Mouse (Mus musculus) lung, embryonic 16.5 days (tissue): ENCODE measurements around the gene Ccdc149. TPM values are rescaled to one million over a fixed set of nuclear protein-coding genes. Genes with fewer than 3 reads are reported as not detected.

Experiments
- ATAC-seq: fragments of 200-750 bp; cut with Nextera tagmentation; 2 replicates; pipeline ENCODE4 v1.8.0; 2017; ENCODE audit warnings: low read depth, mild to moderate bottlenecking, moderate library complexity
- H3K27ac ChIP-seq: fragments of 300-500 bp; sonication (generic); 2 replicates; pipeline ENCODE4 v1.5.1; 2014; ENCODE audit warnings: mild to moderate bottlenecking, control low read depth, low read length
- H3K27me3 ChIP-seq: fragments of 300-500 bp; sonication (generic); 2 replicates; pipeline ENCODE4 v1.6.1; 2014; ENCODE audit warnings: low read depth, low read length, mixed read lengths; ENCODE audit not compliant: control insufficient read depth, insufficient read depth
- H3K36me3 ChIP-seq: fragments of 300-500 bp; sonication (generic); 2 replicates; pipeline ENCODE4 v1.6.1; 2014; ENCODE audit warnings: low read length; ENCODE audit not compliant: control insufficient read depth, insufficient read depth
- H3K4me1 ChIP-seq: fragments of 300-500 bp; sonication (generic); replicated peaks from 2 replicates; pipeline ENCODE4 v1.6.1; 2014; ENCODE audit warnings: low read length, mixed read lengths; ENCODE audit not compliant: control insufficient read depth, insufficient read depth
- H3K4me2 ChIP-seq: fragments of 300-500 bp; sonication (generic); 2 replicates; pipeline ENCODE4 v1.6.1; 2014; ENCODE audit warnings: low read depth, low read length, control low read depth
- H3K4me3 ChIP-seq: fragments of 300-500 bp; sonication (generic); 2 replicates; pipeline ENCODE4 v1.5.1; 2014; ENCODE audit warnings: mild to moderate bottlenecking, low read length, control low read depth
- H3K9ac ChIP-seq: fragments of 300-500 bp; sonication (generic); 2 replicates; pipeline ENCODE4 v1.6.1; 2014; ENCODE audit warnings: low read length, control low read depth
- H3K9me3 ChIP-seq: fragments of 300-500 bp; sonication (generic); 2 replicates; pipeline ENCODE4 v1.6.1; 2016; ENCODE audit warnings: low read length; ENCODE audit not compliant: control insufficient read depth
- WGBS: fragments of 180-500 bp; shearing (Covaris S2); extraction: QIAGEN DNeasy Blood & Tissue Kit; methylation state at CpG from one replicate; pipeline ENCODE4 v1.1.7; 2014; 5-methylcytosine and 5-hydroxymethylcytosine counted together
- polyA plus RNA-seq: library from polyadenylated mRNA; unstranded; fragments of >200 nt; fragmentation: Nextera tagmentation; extraction: Ambion mirVana; gene quantifications from 2 replicates; pipeline ENCODE4 v1.2.1, GENCODE M21; 2015

Gene Ccdc149
- polyA plus RNA-seq, 1 experiment from 2014 or later = 2.7 TPM

DNA sequence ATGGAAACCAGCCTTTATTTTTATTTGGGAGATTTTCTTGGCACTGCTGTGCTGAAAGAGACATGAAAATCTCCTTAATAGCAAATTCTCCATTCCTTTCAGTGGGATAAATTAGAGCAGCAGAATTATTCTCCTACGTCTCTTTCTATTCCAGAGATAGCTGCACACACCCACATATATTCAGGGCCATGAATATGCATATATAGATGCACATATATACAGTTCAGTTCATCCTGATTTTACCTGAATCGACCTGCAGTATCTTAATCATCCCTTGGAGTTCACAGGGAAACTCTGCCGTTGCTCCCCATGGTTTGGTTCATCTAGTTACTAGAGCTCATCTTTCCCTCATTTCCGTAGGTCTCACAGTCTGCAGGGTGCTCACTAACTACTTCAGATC is 77.6 kb downstream of the Ccdc149 start:
- Histone ChIP-seq H3K4me1 (no peaks in the 10 kb centered on the region), H3K27ac (no peak overlapping the region), H3K9me3 (no peaks in the 10 kb centered on the region), H3K36me3 (peaks cover 4% of the 10 kb centered on the region; the same call in 1 of the 2 replicates), H3K4me3 (no peak overlapping the region), H3K27me3 (no peaks in the 10 kb centered on the region), H3K9ac (no peak overlapping the region), H3K4me2 (no peak overlapping the region)
- WGBS = 81% methylated on average over 4 of the region's 4 CpGs
- ATAC-seq = no peak

GRCm38 (mm10) chr5:52391471-52391870 is 79.8 kb downstream of the Ccdc149 start:
- Histone ChIP-seq H3K9ac (no peak overlapping the region), H3K4me1 (no peaks in the 10 kb centered on the region), H3K9me3 (no peaks in the 10 kb centered on the region), H3K4me3 (no peak overlapping the region), H3K4me2 (no peak overlapping the region), H3K27me3 (no peaks in the 10 kb centered on the region), H3K36me3 (peaks cover 4% of the 10 kb centered on the region; the same call in 1 of the 2 replicates), H3K27ac (no peak overlapping the region)
- no peak for ATAC-seq
- 73% methylated on average over 16 of the region's 16 CpGs for WGBS

DNA sequence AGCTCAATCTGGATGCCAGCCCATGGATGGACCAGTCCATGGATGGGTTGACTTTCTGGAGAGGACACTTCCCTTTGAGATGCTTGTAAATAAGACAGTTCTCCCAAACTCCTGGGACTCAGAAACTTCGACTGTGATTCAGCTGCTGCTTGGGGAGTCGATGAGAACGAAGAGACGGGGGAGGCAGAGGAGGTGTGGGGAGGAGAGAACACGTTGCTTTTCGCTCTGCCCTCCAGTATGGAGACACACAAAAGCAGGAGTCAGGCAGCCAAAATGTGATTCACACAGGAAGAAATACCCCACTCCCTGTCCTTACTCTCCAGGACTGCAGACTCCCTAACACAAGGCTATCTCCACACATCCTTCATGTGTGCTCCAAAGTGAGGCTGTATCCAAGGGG is 80.9 kb downstream of the Ccdc149 start:
- H3K36me3 ChIP-seq = peaks cover 4% of the 10 kb centered on the region; the same call in 1 of the 2 replicates
- H3K27ac ChIP-seq = no peak overlapping the region
- no peak overlapping the region for H3K9ac ChIP-seq
- H3K4me2 ChIP-seq = no peak overlapping the region
- 83% methylated on average over 6 of the region's 6 CpGs for WGBS
- no peak overlapping the region for H3K4me3 ChIP-seq
- ATAC-seq = no peak
- no peaks in the 10 kb centered on the region for H3K27me3 ChIP-seq
- H3K9me3 ChIP-seq = no peaks in the 10 kb centered on the region
- no peaks in the 10 kb centered on the region for H3K4me1 ChIP-seq

- no peaks in the 10 kb centered on the region for H3K9me3 ChIP-seq
- H3K27me3 ChIP-seq = no peaks in the 10 kb centered on the region
- no peak for ATAC-seq
- H3K4me3 ChIP-seq = no peak overlapping the region
- H3K36me3 ChIP-seq = peaks cover 4% of the 10 kb centered on the region; the same call in 1 of the 2 replicates
- no peak overlapping the region for H3K27ac ChIP-seq
- no peak overlapping the region for H3K9ac ChIP-seq
- 53% methylated on average over 7 of the region's 7 CpGs for WGBS
- no peak overlapping the region for H3K4me2 ChIP-seq
- H3K4me1 ChIP-seq = no peaks in the 10 kb centered on the region
Measured at GRCm38 (mm10) chr5:52388092-52388749, 83.1 kb downstream of the Ccdc149 start.

GRCm38 (mm10) chr5:52386016-52386415 is 85.3 kb downstream of the Ccdc149 start:
- Histone ChIP-seq H3K4me3 (no peak overlapping the region), H3K4me1 (no peaks in the 10 kb centered on the region), H3K36me3 (peaks cover 4% of the 10 kb centered on the region; the same call in 1 of the 2 replicates), H3K9me3 (no peaks in the 10 kb centered on the region), H3K9ac (no peak overlapping the region), H3K4me2 (no peak overlapping the region), H3K27ac (no peak overlapping the region), H3K27me3 (no peaks in the 10 kb centered on the region)
- WGBS = 75% methylated on average over 2 of the region's 2 CpGs
- ATAC-seq = no peak

DNA sequence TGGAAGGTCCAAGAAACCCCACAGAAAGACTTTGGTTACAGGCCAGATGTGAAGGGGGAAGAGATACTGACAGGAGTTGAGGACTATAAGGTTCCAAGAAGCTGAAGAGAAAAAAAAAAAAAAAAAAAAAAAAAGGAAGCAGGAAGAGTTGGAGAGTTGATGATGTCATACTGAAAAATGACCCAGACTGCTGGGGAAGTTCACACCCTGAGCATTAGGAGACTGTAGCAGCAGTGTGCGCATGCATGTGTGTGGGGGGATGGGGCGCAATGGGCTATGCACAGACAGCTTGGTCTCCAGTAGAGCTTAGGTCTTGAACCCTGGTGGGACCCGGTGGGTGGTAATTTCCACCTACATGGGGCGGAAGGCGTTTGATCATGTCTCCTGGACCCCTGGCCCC is 87.6 kb downstream of the Ccdc149 start:
- Histone ChIP-seq H3K36me3 (no peaks in the 10 kb centered on the region), H3K9me3 (no peaks in the 10 kb centered on the region), H3K4me1 (no peaks in the 10 kb centered on the region), H3K9ac (no peak overlapping the region), H3K4me2 (no peak overlapping the region), H3K27ac (no peak overlapping the region), H3K4me3 (no peak overlapping the region), H3K27me3 (no peaks in the 10 kb centered on the region)
- no peak for ATAC-seq
- 79% methylated on average over 5 of the region's 5 CpGs for WGBS

GRCm38 (mm10) chr5:52382837-52383236 is 88.5 kb downstream of the Ccdc149 start:
- H3K9me3 ChIP-seq = no peaks in the 10 kb centered on the region
- 74% methylated on average over 8 of the region's 8 CpGs for WGBS
- no peaks in the 10 kb centered on the region for H3K27me3 ChIP-seq
- H3K4me1 ChIP-seq = no peaks in the 10 kb centered on the region
- no peak for ATAC-seq
- H3K4me2 ChIP-seq = no peak overlapping the region
- no peak overlapping the region for H3K4me3 ChIP-seq
- H3K27ac ChIP-seq = no peak overlapping the region
- no peaks in the 10 kb centered on the region for H3K36me3 ChIP-seq
- no peak overlapping the region for H3K9ac ChIP-seq

DNA sequence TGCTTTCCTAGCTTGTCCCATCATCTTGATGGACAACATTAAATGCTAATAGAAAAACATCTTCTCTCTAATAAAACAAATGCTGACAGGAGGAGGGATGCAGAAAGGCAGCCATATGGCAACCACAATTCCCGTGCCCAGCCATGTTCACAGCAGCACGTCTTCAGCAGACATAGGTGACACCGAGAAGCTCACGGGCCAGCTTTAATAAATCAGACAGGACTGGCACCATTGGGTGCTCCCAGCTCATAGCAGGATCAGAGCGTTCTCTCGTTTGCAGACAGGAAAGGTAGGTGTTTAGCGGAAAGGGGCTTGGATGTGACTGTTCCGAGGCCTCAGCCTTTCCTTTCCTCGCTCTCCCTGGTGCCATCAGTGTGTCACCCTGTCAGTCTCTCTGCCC is 95.5 kb downstream of the Ccdc149 start:
- WGBS = 70% methylated on average over 9 of the region's 9 CpGs
- H3K27ac ChIP-seq = no peak overlapping the region

DNA sequence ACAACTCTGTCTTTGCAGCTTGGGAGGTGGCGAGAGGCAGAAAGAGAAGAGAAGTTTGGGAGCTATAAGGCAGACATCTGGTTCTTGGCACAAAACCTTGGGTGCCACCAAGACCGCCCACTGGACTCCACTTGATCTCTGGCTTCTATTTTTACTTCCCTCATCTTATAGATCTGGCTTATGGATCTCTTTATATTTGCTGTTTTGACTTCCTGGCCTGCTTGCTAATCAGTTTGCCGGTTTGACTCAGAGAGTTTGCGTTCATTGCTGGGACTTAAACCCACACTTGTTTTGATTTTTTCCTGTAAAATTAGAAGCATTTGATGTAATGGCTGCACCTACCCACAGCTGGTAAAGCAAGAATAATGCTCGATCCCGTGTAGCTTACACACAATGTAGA is 100.4 kb downstream of the Ccdc149 start:
- 84% methylated on average over 6 of the region's 6 CpGs for WGBS
- H3K27ac ChIP-seq = no peak overlapping the region
- no peaks in the 10 kb centered on the region for H3K4me1 ChIP-seq
- no peak overlapping the region for H3K9ac ChIP-seq
- no peak for ATAC-seq
- H3K9me3 ChIP-seq = no peaks in the 10 kb centered on the region
- no peak overlapping the region for H3K4me3 ChIP-seq
- no peaks in the 10 kb centered on the region for H3K36me3 ChIP-seq
- H3K27me3 ChIP-seq = no peaks in the 10 kb centered on the region; the same call in 1 of the 2 replicates
- H3K4me2 ChIP-seq = no peak overlapping the region

More for the DNA sequence above, 95.5 kb downstream of the Ccdc149 start:
- Histone ChIP-seq H3K27me3 (no peaks in the 10 kb centered on the region), H3K36me3 (no peaks in the 10 kb centered on the region), H3K4me2 (no peak overlapping the region), H3K4me3 (no peak overlapping the region), H3K9ac (no peak overlapping the region), H3K9me3 (no peaks in the 10 kb centered on the region), H3K4me1 (no peaks in the 10 kb centered on the region)
- ATAC-seq = no peak
